10 mouse cellular contexts compared by ENCODE assay signal in the genomic region with DNA sequence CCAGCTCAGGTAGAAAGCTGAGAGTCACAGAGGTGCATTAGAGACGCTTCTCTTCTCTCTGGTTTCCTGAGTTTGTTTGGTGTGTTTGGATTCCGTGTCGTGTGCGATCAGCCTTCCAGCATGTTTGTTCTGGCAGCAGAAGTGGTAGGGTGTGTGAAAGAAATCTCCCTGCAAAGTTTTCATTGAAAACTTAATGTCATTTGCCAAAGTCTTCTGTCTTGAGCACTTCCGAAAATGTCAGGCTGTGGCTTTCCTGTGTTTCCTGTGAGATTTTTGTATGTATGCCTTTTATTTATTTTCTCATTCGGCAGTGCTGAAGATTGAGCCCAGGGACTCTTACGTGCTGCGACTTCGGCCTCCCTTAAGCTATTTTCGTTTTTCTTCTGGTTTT. TPM values are rescaled to one million over a fixed set of nuclear protein-coding genes. Genes with fewer than 3 reads are reported as not detected.
DNase-seq lines count a peak whose midpoint lies in the region; ATAC-seq and TF ChIP-seq lines count a peak whose summit lies in the region.
"Had no signal": no experiment of that assay in that cellular context is flagged by ENCODE, and none has a peak within 500 bp of the region (broad histone marks: within the 10 kb centered on the region; RNA-seq: fewer than 3 reads in every experiment).

No protein-coding gene starts in this region.

- 0 out of 2 replicates have a peak overlapping the region, but pooled peaks have one; percentile 17 for H3K27ac ChIP-seq in embryonic facial prominence, embryonic 12.5 days
- H3K27ac ChIP-seq in embryonic facial prominence, embryonic 10.5 days (replicated peaks), result no peak overlapping the region
- H3K27ac ChIP-seq in liver, postnatal 0 days (ENCODE audit: low read depth), result no peak overlapping the region
- no peak overlapping the region for H3K27ac ChIP-seq in liver, embryonic 11.5 days (ENCODE audit: low read depth, low read length)
- H3K27ac ChIP-seq in heart, embryonic 16.5 days (ENCODE audit: low read length), result 0 out of 2 replicates have a peak overlapping the region, but pooled peaks have one; percentile 1
- peak overlapping the region; percentile 21; the same call in 1 of the 2 replicates for H3K27ac ChIP-seq in stomach, embryonic 14.5 days (ENCODE audit: low read length)
- no peak overlapping the region for H3K27ac ChIP-seq in midbrain, embryonic 16.5 days (ENCODE audit: low read length)
- H3K27ac ChIP-seq: hindbrain, postnatal 0 days; macrophage had no signal

- ATAC-seq in embryonic facial prominence, embryonic 12.5 days (ENCODE audit: insufficient number of reproducible peaks, insufficient read depth, low FRiP score, low TSS enrichment), result no peak
- ATAC-seq in liver, postnatal 0 days, result no peak
- no peak for ATAC-seq in liver, embryonic 11.5 days (replicated peaks; ENCODE audit: low FRiP score)
- no peak for ATAC-seq in heart, embryonic 16.5 days (replicated peaks; ENCODE audit: extremely low read depth, insufficient read depth, low FRiP score)
- ATAC-seq in stomach, embryonic 14.5 days (ENCODE audit: insufficient number of reproducible peaks, insufficient read depth, low FRiP score, low read depth), result no peak
- ATAC-seq in midbrain, embryonic 16.5 days, result no peak
- ATAC-seq: hindbrain, postnatal 0 days had no signal

- no peak for TF ChIP-seq EP300 in liver, postnatal 0 days (IDR thresholded peaks at IDR 0.05; ENCODE audit: low read depth)

- no peaks in the 10 kb centered on the region for H3K27me3 ChIP-seq in embryonic facial prominence, embryonic 12.5 days
- H3K27me3 ChIP-seq in embryonic facial prominence, embryonic 10.5 days (replicated peaks; ENCODE audit: low read depth, poor library complexity, severe bottlenecking), result no peaks in the 10 kb centered on the region
- no peaks in the 10 kb centered on the region for H3K27me3 ChIP-seq in liver, postnatal 0 days (ENCODE audit: insufficient read depth, low read length)
- H3K27me3 ChIP-seq in liver, embryonic 11.5 days (replicated peaks; ENCODE audit: control insufficient read depth, insufficient read depth, low read length), result no peaks in the 10 kb centered on the region
- H3K27me3 ChIP-seq in heart, embryonic 16.5 days (ENCODE audit: control insufficient read depth, insufficient read depth, low read length), result no peaks in the 10 kb centered on the region
- no peaks in the 10 kb centered on the region for H3K27me3 ChIP-seq in stomach, embryonic 14.5 days (ENCODE audit: control insufficient read depth, insufficient read depth, low read length)
- no peaks in the 10 kb centered on the region for H3K27me3 ChIP-seq in midbrain, embryonic 16.5 days (ENCODE audit: control insufficient read depth, insufficient read depth, low read depth, low read length)

- 54% methylated on average over 10 of the region's 10 CpGs for WGBS in embryonic facial prominence, embryonic 12.5 days
- WGBS in embryonic facial prominence, embryonic 10.5 days, result 77% methylated on average over 10 of the region's 10 CpGs
- 26% methylated on average over 10 of the region's 10 CpGs for WGBS in liver, postnatal 0 days (ENCODE audit: insufficient replicate concordance)
- 65% methylated on average over 10 of the region's 10 CpGs for WGBS in liver, embryonic 11.5 days
- WGBS in heart, embryonic 16.5 days, result 45% methylated on average over 10 of the region's 10 CpGs
- WGBS in stomach, embryonic 14.5 days, result 47% methylated on average over 10 of the region's 10 CpGs
- 84% methylated on average over 10 of the region's 10 CpGs for WGBS in midbrain, embryonic 16.5 days

- no peak overlapping the region for H3K9ac ChIP-seq in embryonic facial prominence, embryonic 12.5 days
- H3K9ac ChIP-seq in liver, postnatal 0 days (replicated peaks), result no peak overlapping the region
- no peak overlapping the region for H3K9ac ChIP-seq in liver, embryonic 11.5 days (ENCODE audit: low read depth, low read length)
- no peak overlapping the region for H3K9ac ChIP-seq in heart, embryonic 16.5 days (ENCODE audit: low read length)
- H3K9ac ChIP-seq in stomach, embryonic 14.5 days (replicated peaks; ENCODE audit: low read depth, low read length), result no peak overlapping the region
- no peak overlapping the region for H3K9ac ChIP-seq in midbrain, embryonic 16.5 days (ENCODE audit: low read depth, low read length)

- TF ChIP-seq CTCF in liver, postnatal 0 days (IDR thresholded peaks at IDR 0.05; ENCODE audit: low read depth), result no peak

- no peaks in the 10 kb centered on the region for H3K36me3 ChIP-seq in embryonic facial prominence, embryonic 12.5 days
- H3K36me3 ChIP-seq in embryonic facial prominence, embryonic 10.5 days (replicated peaks), result no peaks in the 10 kb centered on the region
- no peaks in the 10 kb centered on the region for H3K36me3 ChIP-seq in liver, postnatal 0 days (replicated peaks; ENCODE audit: insufficient read depth, low read length)
- no peaks in the 10 kb centered on the region for H3K36me3 ChIP-seq in liver, embryonic 11.5 days (ENCODE audit: control insufficient read depth, insufficient read depth, low read length)
- H3K36me3 ChIP-seq in heart, embryonic 16.5 days (ENCODE audit: control insufficient read depth, insufficient read depth), result no peaks in the 10 kb centered on the region
- H3K36me3 ChIP-seq in stomach, embryonic 14.5 days (ENCODE audit: control insufficient read depth, insufficient read depth, low read length), result no peaks in the 10 kb centered on the region
- H3K36me3 ChIP-seq in midbrain, embryonic 16.5 days (ENCODE audit: control insufficient read depth, insufficient read depth, low read length), result no peaks in the 10 kb centered on the region

- no peak overlapping the region for H3K4me3 ChIP-seq in embryonic facial prominence, embryonic 12.5 days
- no peak overlapping the region for H3K4me3 ChIP-seq in embryonic facial prominence, embryonic 10.5 days
- no peak overlapping the region for H3K4me3 ChIP-seq in liver, postnatal 0 days (ENCODE audit: low read depth, low read length)
- no peak overlapping the region for H3K4me3 ChIP-seq in liver, embryonic 11.5 days (ENCODE audit: low read depth, low read length)
- no peak overlapping the region for H3K4me3 ChIP-seq in heart, embryonic 16.5 days (ENCODE audit: low read length)
- no peak overlapping the region for H3K4me3 ChIP-seq in stomach, embryonic 14.5 days (ENCODE audit: low read depth, low read length)
- no peak overlapping the region for H3K4me3 ChIP-seq in midbrain, embryonic 16.5 days (ENCODE audit: low read depth, low read length)

- no peak overlapping the region for H3K4me2 ChIP-seq in embryonic facial prominence, embryonic 12.5 days (replicated peaks)
- H3K4me2 ChIP-seq in liver, postnatal 0 days (ENCODE audit: low read depth, low read length), result 0 out of 2 replicates have a peak overlapping the region, but pooled peaks have one; percentile 7
- H3K4me2 ChIP-seq in liver, embryonic 11.5 days, result no peak overlapping the region
- peak overlapping the region; percentile 33 for H3K4me2 ChIP-seq in heart, embryonic 16.5 days (ENCODE audit: low read depth, low read length)
- H3K4me2 ChIP-seq in stomach, embryonic 14.5 days (replicated peaks; ENCODE audit: low read depth, low read length), result no peak overlapping the region
- H3K4me2 ChIP-seq in midbrain, embryonic 16.5 days (ENCODE audit: low read length), result no peak overlapping the region

- H3K4me1 ChIP-seq in embryonic facial prominence, embryonic 12.5 days, result no peaks in the 10 kb centered on the region
- H3K4me1 ChIP-seq in embryonic facial prominence, embryonic 10.5 days, result peaks cover 14% of the 10 kb centered on the region; the same call in 1 of the 2 replicates
- peaks cover 23% of the 10 kb centered on the region for H3K4me1 ChIP-seq in liver, postnatal 0 days (ENCODE audit: insufficient read depth)
- no peaks in the 10 kb centered on the region; the same call in 1 of the 2 replicates for H3K4me1 ChIP-seq in liver, embryonic 11.5 days (replicated peaks; ENCODE audit: control insufficient read depth, insufficient read depth, low read length)
- H3K4me1 ChIP-seq in heart, embryonic 16.5 days (ENCODE audit: control insufficient read depth, insufficient read depth, low read length), result peaks cover 5% of the 10 kb centered on the region; the same call in 1 of the 2 replicates
- peaks cover 15% of the 10 kb centered on the region for H3K4me1 ChIP-seq in stomach, embryonic 14.5 days (ENCODE audit: control insufficient read depth, insufficient read depth, low read length)
- no peaks in the 10 kb centered on the region for H3K4me1 ChIP-seq in midbrain, embryonic 16.5 days (ENCODE audit: control insufficient read depth, insufficient read depth, low read length)

- no peak for DNase-seq in embryonic facial prominence, embryonic 10.5 days (ENCODE audit: low spot score)
- no peak for DNase-seq in liver, postnatal 0 days
- no peak for DNase-seq in liver, embryonic 11.5 days (ENCODE audit: low spot score)
- DNase-seq in frontal cortex, postnatal 25 days (ENCODE audit: low spot score in 2 of 2), result no peak

- no peaks in the 10 kb centered on the region for H3K9me3 ChIP-seq in embryonic facial prominence, embryonic 12.5 days
- H3K9me3 ChIP-seq in embryonic facial prominence, embryonic 10.5 days, result no peaks in the 10 kb centered on the region
- H3K9me3 ChIP-seq in liver, postnatal 0 days (ENCODE audit: low read length), result no peaks in the 10 kb centered on the region
- no peaks in the 10 kb centered on the region for H3K9me3 ChIP-seq in liver, embryonic 11.5 days (ENCODE audit: control insufficient read depth, low read length)
- H3K9me3 ChIP-seq in heart, embryonic 16.5 days (replicated peaks; ENCODE audit: control insufficient read depth, low read length), result no peaks in the 10 kb centered on the region
- no peaks in the 10 kb centered on the region for H3K9me3 ChIP-seq in stomach, embryonic 14.5 days (ENCODE audit: control insufficient read depth, low read depth, low read length)
- H3K9me3 ChIP-seq in midbrain, embryonic 16.5 days (replicated peaks; ENCODE audit: control insufficient read depth, low read length, poor library complexity, severe bottlenecking), result no peaks in the 10 kb centered on the region

RNA-seq across cellular contexts. Expression of gene Fzd5, which starts 19.1 kb away (rescaled TPM):
- 2.4 and 2.5 TPM in 2 replicates for polyA plus RNA-seq in embryonic facial prominence, embryonic 12.5 days (2016; fragmentation: Nextera tagmentation; extraction: Ambion mirVana)
- polyA plus RNA-seq in embryonic facial prominence, embryonic 10.5 days (2016; fragmentation: Nextera tagmentation; extraction: Ambion mirVana), result 1.8 and 2.0 TPM in 2 replicates
- polyA plus RNA-seq in liver, postnatal 0 days (2015; fragmentation: Nextera tagmentation; extraction: Ambion mirVana), result 0.94 and 0.99 TPM in 2 replicates
- 2.2 and 2.7 TPM in 2 replicates for polyA plus RNA-seq in liver, embryonic 11.5 days (2014; fragmentation: Nextera tagmentation; extraction: Ambion mirVana)
- 1.8 and 1.9 TPM in 2 replicates for polyA plus RNA-seq in heart, embryonic 16.5 days (2015; fragmentation: Nextera tagmentation; extraction: Ambion mirVana)
- polyA plus RNA-seq in stomach, embryonic 14.5 days (2014; fragmentation: Nextera tagmentation; extraction: Ambion mirVana), result 11.6 and 11.8 TPM in 2 replicates
- 0.58 and 0.62 TPM in 2 replicates for polyA plus RNA-seq in midbrain, embryonic 16.5 days (2015; fragmentation: Nextera tagmentation; extraction: Ambion mirVana)

Comparison
In these comparisons a context has a peak if more than half of its experiments do, and no peak if none do; other contexts are left out.
1. H3K27ac ChIP-seq: peak in embryonic facial prominence, embryonic 12.5 days (single experiment), heart, embryonic 16.5 days (single experiment) and stomach, embryonic 14.5 days (single experiment); none in embryonic facial prominence, embryonic 10.5 days (single experiment), liver, postnatal 0 days (single experiment), liver, embryonic 11.5 days (single experiment) and midbrain, embryonic 16.5 days (single experiment).
2. H3K4me2 ChIP-seq: peak in liver, postnatal 0 days (single experiment) and heart, embryonic 16.5 days (single experiment); none in embryonic facial prominence, embryonic 12.5 days (single experiment), liver, embryonic 11.5 days (single experiment), stomach, embryonic 14.5 days (single experiment) and midbrain, embryonic 16.5 days (single experiment).